Mouse (Mus musculus) erythroblast, embryonic 14.5 days (primary cell): Measurements from ENCODE around the gene Gm28051. TPM values are rescaled to one million over a fixed set of nuclear protein-coding genes. Genes with fewer than 3 reads are reported as not detected.

ENCODE experiments used
- H3K27me3 ChIP-seq: 2 replicates; pipeline ENCODE4 v1.6.1; 2012; ENCODE audit warnings: inconsistent platforms; ENCODE audit not compliant: control insufficient read depth
- H3K36me3 ChIP-seq: 2 replicates; pipeline ENCODE4 v1.6.1; 2012; ENCODE audit warnings: mild to moderate bottlenecking, inconsistent platforms; ENCODE audit not compliant: control insufficient read depth
- H3K4me1 ChIP-seq: 2 replicates; pipeline ENCODE4 v1.6.1; 2012; ENCODE audit warnings: inconsistent platforms; ENCODE audit not compliant: control insufficient read depth
- H3K4me3 ChIP-seq: replicated peaks from 2 replicates; pipeline ENCODE3; 2012; ENCODE audit warnings: moderate library complexity, mild to moderate bottlenecking, inconsistent platforms
- H3K9me3 ChIP-seq: 2 replicates; pipeline ENCODE4 v1.6.1; 2012; ENCODE audit warnings: low read length, inconsistent platforms, mixed read lengths; ENCODE audit not compliant: control insufficient read depth
- GATA1 ChIP-seq: IDR thresholded peaks from 2 replicates; pipeline ENCODE4 v1.6.1; 2012; ENCODE audit warnings: low read length, inconsistent platforms, mixed read lengths
- TAL1 ChIP-seq: IDR thresholded peaks from 3 replicates; pipeline ENCODE4 v1.6.1; 2012; ENCODE audit warnings: low read length, inconsistent platforms, mixed read lengths
- polyA plus RNA-seq: library from polyadenylated mRNA; stranded (reverse); fragments of >175 nt; gene quantifications from 2 replicates; pipeline ENCODE4 v1.2.3, GENCODE M21; 2012

Gm28051 gene
- polyA plus RNA-seq, 1 experiment: not detected

- TF ChIP-seq TAL1: no peak
- no peak for TF ChIP-seq GATA1
- Histone ChIP-seq H3K36me3 (no peaks in the 10 kb centered on the region; the same call in 1 of the 2 replicates), H3K4me3 (no peak overlapping the region), H3K9me3 (no peaks in the 10 kb centered on the region), H3K27me3 (no peaks in the 10 kb centered on the region), H3K4me1 (no peaks in the 10 kb centered on the region)
Measured at GRCm38 (mm10) chr12:102672857-102673839, 84.4 kb downstream of the Gm28051 start.

GRCm38 (mm10) chr12:102672176-102672575 lies 85.4 kb downstream of the Gm28051 start:
- Histone ChIP-seq H3K27me3 (no peaks in the 10 kb centered on the region), H3K4me1 (no peaks in the 10 kb centered on the region), H3K9me3 (no peaks in the 10 kb centered on the region), H3K36me3 (no peaks in the 10 kb centered on the region; the same call in 1 of the 2 replicates), H3K4me3 (no peak overlapping the region)
- no peak for TF ChIP-seq TAL1
- TF ChIP-seq GATA1: no peak

DNA sequence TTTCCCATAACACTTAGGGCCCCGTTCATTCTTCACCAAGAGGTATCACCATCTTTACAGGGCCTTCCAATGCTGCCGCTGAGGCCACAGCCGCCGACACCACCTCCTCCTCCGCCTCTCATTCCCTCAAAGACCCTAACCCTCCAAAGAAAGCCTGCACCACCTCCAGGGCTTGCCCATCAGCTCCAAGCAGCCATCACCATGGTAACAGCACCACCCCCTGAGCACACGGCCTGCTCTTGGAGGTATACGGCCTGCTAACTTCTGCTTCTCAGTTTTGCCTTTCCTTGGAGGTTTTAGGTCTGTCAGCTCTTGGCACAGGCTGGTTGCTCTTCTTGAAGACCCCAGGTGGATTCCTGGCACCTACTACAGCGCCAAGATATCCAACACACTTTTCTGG lies 86.7 kb downstream of the Gm28051 start:
- no peak for TF ChIP-seq TAL1
- TF ChIP-seq GATA1: no peak
- Histone ChIP-seq H3K9me3 (no peaks in the 10 kb centered on the region), H3K27me3 (no peaks in the 10 kb centered on the region), H3K4me1 (no peaks in the 10 kb centered on the region), H3K4me3 (no peak overlapping the region), H3K36me3 (no peaks in the 10 kb centered on the region; the same call in 1 of the 2 replicates)

Other genes starting within 250 kb of the Gm28051 start
- 4.6 and 8.0 TPM in 2 replicates for gene Chga, start 202.8 kb downstream of the Gm28051 start, polyA plus RNA-seq
- gene Itpk1, start 52.8 kb downstream of the Gm28051 start, polyA plus RNA-seq: 0.17 and 0.24 TPM in 2 replicates
- gene Moap1, start 14.1 kb downstream of the Gm28051 start, polyA plus RNA-seq: 0.09 TPM in 1 of 2 replicates, not detected in the other
- gene Tmem251, start 14.0 kb downstream of the Gm28051 start, polyA plus RNA-seq: 0.13 and 0.16 TPM in 2 replicates
- gene Gon7, start within 50 bp of the Gm28051 start, polyA plus RNA-seq: 0.80 and 1.2 TPM in 2 replicates
- gene Ubr7, start 202 bp upstream of the Gm28051 start, polyA plus RNA-seq: 1.8 TPM in 2 replicates
- gene Gm20604, start 907 bp upstream of the Gm28051 start, polyA plus RNA-seq: 0.29 and 0.33 TPM in 2 replicates
- gene Btbd7, start 120.7 kb upstream of the Gm28051 start, polyA plus RNA-seq: 0.10 and 0.17 TPM in 2 replicates
- not detected in 2 replicates for gene Cox8c, start 141.6 kb upstream of the Gm28051 start, polyA plus RNA-seq
- 0.01 TPM in 1 of 2 replicates, not detected in the other for gene Unc79, start 191.1 kb upstream of the Gm28051 start, polyA plus RNA-seq